Mouse (Mus musculus): ENCODE measurements around the gene Reep1. TPM values are rescaled to one million over a fixed set of nuclear protein-coding genes. Genes with fewer than 3 reads are reported as not detected.
"Not testable (repeated sequence)": the region's sequence is repeated elsewhere in the genome, so short reads cannot be mapped to it uniquely, and the experiment has no call there.

Gene Reep1
- polyA plus RNA-seq, 1 experiment from 2014 or later = 17.2 TPM

- no peak overlapping the region for H3K27ac ChIP-seq (replicated peaks)
- ATAC-seq (ENCODE audit: insufficient number of reproducible peaks, low FRiP score, low TSS enrichment, low read depth) = no peak
- H3K9ac ChIP-seq = peak overlapping the region; percentile 41
- H3K27me3 ChIP-seq = no peaks in the 10 kb centered on the region
- no peaks in the 10 kb centered on the region for H3K9me3 ChIP-seq (replicated peaks)
- H3K36me3 ChIP-seq = peaks cover 6% of the 10 kb centered on the region
- peak overlapping the region; percentile 78 for H3K4me3 ChIP-seq (replicated peaks)
- peak overlapping the region; percentile 66 for H3K4me2 ChIP-seq (replicated peaks)
- WGBS = 2% methylated on average over 7 of the region's 7 CpGs
- 0 out of 2 replicates have a peak, but pooled peaks cover 12% of the 10 kb centered on the region for H3K4me1 ChIP-seq
These were observed 115.7 kb downstream of the Reep1 start for GRCm38 (mm10) chr6:71823085-71823484.

- H3K9me3 ChIP-seq (replicated peaks) = no peaks in the 10 kb centered on the region
- WGBS = under 1% methylated on average over 19 of the region's 19 CpGs
These were observed 116.1 kb downstream of the Reep1 start for GRCm38 (mm10) chr6:71823488-71823887.

GRCm38 (mm10) chr6:71823961-71824360 is 116.6 kb downstream of the Reep1 start:
- Histone ChIP-seq H3K4me2 (replicated peaks) (peak overlapping the region; percentile 66), H3K4me1 (0 out of 2 replicates have a peak, but pooled peaks cover 12% of the 10 kb centered on the region), H3K27me3 (no peaks in the 10 kb centered on the region), H3K9ac (peak overlapping the region; percentile 41; the same call in 1 of the 2 replicates), H3K4me3 (replicated peaks) (peak overlapping the region; percentile 78), H3K36me3 (no peaks in the 10 kb centered on the region), H3K9me3 (replicated peaks) (no peaks in the 10 kb centered on the region), H3K27ac (replicated peaks) (0 out of 2 replicates have a peak overlapping the region, but pooled peaks have one; percentile 13)
- ATAC-seq (ENCODE audit: insufficient number of reproducible peaks, low FRiP score, low TSS enrichment, low read depth) = no peak
- 35% methylated on average over 3 of the region's 3 CpGs for WGBS

More at GRCm38 (mm10) chr6:71823488-71823887, 116.1 kb downstream of the Reep1 start:
- H3K36me3 ChIP-seq = peaks cover 2% of the 10 kb centered on the region
- peak overlapping the region; percentile 78 for H3K4me3 ChIP-seq (replicated peaks)
- H3K27ac ChIP-seq (replicated peaks) = 0 out of 2 replicates have a peak overlapping the region, but pooled peaks have one; percentile 13
- no peaks in the 10 kb centered on the region for H3K27me3 ChIP-seq
- peak overlapping the region; percentile 41 for H3K9ac ChIP-seq
- H3K4me1 ChIP-seq = 0 out of 2 replicates have a peak, but pooled peaks cover 12% of the 10 kb centered on the region
- peak; percentile 87 for ATAC-seq (ENCODE audit: insufficient number of reproducible peaks, low FRiP score, low TSS enrichment, low read depth)
- peak overlapping the region; percentile 66 for H3K4me2 ChIP-seq (replicated peaks)

GRCm38 (mm10) chr6:71826869-71827268 is 119.5 kb downstream of the Reep1 start, which contains the start of gene Mrpl35:
Gene Mrpl35 (minus strand): TSS chr6:71826969.
- 52% methylated on average over 1 of the region's 1 CpGs for WGBS
- H3K27me3 ChIP-seq = no peaks in the 10 kb centered on the region

GRCm38 (mm10) chr6:71829768-71830167 is 122.4 kb downstream of the Reep1 start:
- Histone ChIP-seq H3K4me1 (peaks cover 13% of the 10 kb centered on the region), H3K27me3 (no peaks in the 10 kb centered on the region), H3K9ac (no peak overlapping the region), H3K27ac (replicated peaks) (no peak overlapping the region), H3K36me3 (no peaks in the 10 kb centered on the region), H3K4me2 (replicated peaks) (no peak overlapping the region), H3K4me3 (replicated peaks) (no peak overlapping the region), H3K9me3 (replicated peaks) (no peaks in the 10 kb centered on the region)
- no peak for ATAC-seq (ENCODE audit: insufficient number of reproducible peaks, low FRiP score, low TSS enrichment, low read depth)
- WGBS = 84% methylated on average over 9 of the region's 9 CpGs

More at GRCm38 (mm10) chr6:71826869-71827268, 119.5 kb downstream of the Reep1 start, which contains the start of gene Mrpl35:
- Histone ChIP-seq H3K27ac (replicated peaks) (no peak within 1 kb of the TSS), H3K4me2 (replicated peaks) (no peak within 1 kb of the TSS), H3K36me3 (no peaks in the 10 kb centered on the region), H3K9me3 (replicated peaks) (no peaks in the 10 kb centered on the region), H3K4me1 (peaks cover 15% of the 10 kb centered on the region), H3K4me3 (replicated peaks) (no peak within 1 kb of the TSS), H3K9ac (no peak within 1 kb of the TSS)
- ATAC-seq (ENCODE audit: insufficient number of reproducible peaks, low FRiP score, low TSS enrichment, low read depth) = no peak

GRCm38 (mm10) chr6:71830690-71831580 is 123.6 kb downstream of the Reep1 start, which contains the start of gene Immt:
Gene Immt (plus strand): TSS chr6:71831331.
- WGBS = under 1% methylated on average over 64 of the region's 64 CpGs
- Histone ChIP-seq H3K9me3 (replicated peaks) (no peaks in the 10 kb centered on the region), H3K4me2 (replicated peaks) (peak within 1 kb of the TSS; percentile 79), H3K36me3 (0 out of 2 replicates have a peak, but pooled peaks cover 6% of the 10 kb centered on the region), H3K4me1 (peaks cover 13% of the 10 kb centered on the region), H3K9ac (peak within 1 kb of the TSS; percentile 75), H3K27ac (replicated peaks) (peak within 1 kb of the TSS; percentile 93), H3K4me3 (replicated peaks) (peak within 1 kb of the TSS; percentile 97), H3K27me3 (no peaks in the 10 kb centered on the region)
- ATAC-seq (ENCODE audit: insufficient number of reproducible peaks, low FRiP score, low TSS enrichment, low read depth) = peak; percentile 100

GRCm38 (mm10) chr6:71831581-71831960 is 124.2 kb downstream of the Reep1 start:
- Histone ChIP-seq H3K27ac (replicated peaks) (peak overlapping the region; percentile 93), H3K27me3 (no peaks in the 10 kb centered on the region), H3K9ac (peak overlapping the region; percentile 75), H3K9me3 (replicated peaks) (no peaks in the 10 kb centered on the region), H3K4me3 (replicated peaks) (peak overlapping the region; percentile 97), H3K4me1 (peaks cover 13% of the 10 kb centered on the region), H3K4me2 (replicated peaks) (peak overlapping the region; percentile 79), H3K36me3 (0 out of 2 replicates have a peak, but pooled peaks cover 6% of the 10 kb centered on the region)
- under 1% methylated on average over 20 of the region's 21 CpGs for WGBS
- peak; percentile 99 for ATAC-seq (ENCODE audit: insufficient number of reproducible peaks, low FRiP score, low TSS enrichment, low read depth)

- WGBS = 78% methylated on average over 2 of the region's 2 CpGs
These were observed 129.4 kb downstream of the Reep1 start for GRCm38 (mm10) chr6:71836811-71837210.

GRCm38 (mm10) chr6:71839815-71840214 is 132.5 kb downstream of the Reep1 start:
- no peaks in the 10 kb centered on the region for H3K27me3 ChIP-seq
- no peak for ATAC-seq (ENCODE audit: insufficient number of reproducible peaks, low FRiP score, low TSS enrichment, low read depth)
- no peak overlapping the region for H3K27ac ChIP-seq (replicated peaks)
- no peak overlapping the region for H3K9ac ChIP-seq
- H3K4me3 ChIP-seq (replicated peaks) = no peak overlapping the region
- H3K4me1 ChIP-seq = no peaks in the 10 kb centered on the region
- no peaks in the 10 kb centered on the region for H3K9me3 ChIP-seq (replicated peaks)
- H3K4me2 ChIP-seq (replicated peaks) = no peak overlapping the region
- 0 out of 2 replicates have a peak, but pooled peaks cover 6% of the 10 kb centered on the region for H3K36me3 ChIP-seq

More at GRCm38 (mm10) chr6:71836811-71837210, 129.4 kb downstream of the Reep1 start:
- Histone ChIP-seq H3K36me3 (0 out of 2 replicates have a peak, but pooled peaks cover 6% of the 10 kb centered on the region), H3K9me3 (replicated peaks) (no peaks in the 10 kb centered on the region), H3K4me3 (replicated peaks) (no peak overlapping the region), H3K27ac (replicated peaks) (no peak overlapping the region), H3K4me2 (replicated peaks) (no peak overlapping the region), H3K4me1 (peaks cover 8% of the 10 kb centered on the region), H3K27me3 (no peaks in the 10 kb centered on the region), H3K9ac (no peak overlapping the region)
- ATAC-seq (ENCODE audit: insufficient number of reproducible peaks, low FRiP score, low TSS enrichment, low read depth) = no peak

- Histone ChIP-seq H3K9ac (no peak overlapping the region), H3K27me3 (no peaks in the 10 kb centered on the region), H3K4me2 (replicated peaks) (no peak overlapping the region), H3K9me3 (replicated peaks) (no peaks in the 10 kb centered on the region), H3K4me1 (no peaks in the 10 kb centered on the region), H3K36me3 (peaks cover 1% of the 10 kb centered on the region; the same call in 1 of the 2 replicates), H3K4me3 (replicated peaks) (no peak overlapping the region), H3K27ac (replicated peaks) (no peak overlapping the region)
- ATAC-seq (ENCODE audit: insufficient number of reproducible peaks, low FRiP score, low TSS enrichment, low read depth) = no peak
- 100% methylated on average over 1 of the region's 1 CpGs for WGBS
These were observed 133.4 kb downstream of the Reep1 start for GRCm38 (mm10) chr6:71840597-71841290.

- H3K27me3 ChIP-seq; H3K4me1 ChIP-seq; H3K27ac ChIP-seq (replicated peaks); H3K4me2 ChIP-seq (replicated peaks); H3K9ac ChIP-seq; H3K9me3 ChIP-seq (replicated peaks); H3K4me3 ChIP-seq (replicated peaks); ATAC-seq (ENCODE audit: insufficient number of reproducible peaks, low FRiP score, low TSS enrichment, low read depth): not testable (repeated sequence)
- 89% methylated on average over 6 of the region's 6 CpGs for WGBS
- peaks cover 26% of the 10 kb centered on the region for H3K36me3 ChIP-seq
These were observed 139.5 kb downstream of the Reep1 start for GRCm38 (mm10) chr6:71846906-71847305.
